Mouse (Mus musculus) CH12.LX (cell line): ENCODE measurements around the gene Rnf182. TPM values are rescaled to one million over a fixed set of nuclear protein-coding genes. Genes with fewer than 3 reads are reported as not detected.

ENCODE experiments used
- DNase-seq: peaks from one replicate; pipeline ENCODE4 v3.0.0-alpha.2; 2013; ENCODE audit errors: extremely low read depth
- H3K27ac ChIP-seq: 2 replicates; pipeline ENCODE4 v1.5.1; 2012; ENCODE audit warnings: low read depth, mild to moderate bottlenecking, control low read depth, moderate library complexity; ENCODE audit not compliant: insufficient read depth
- H3K27me3 ChIP-seq: replicated peaks from 2 replicates; pipeline ENCODE3; 2012; ENCODE audit warnings: inconsistent platforms
- H3K36me3 ChIP-seq, 2 experiments: replicated peaks in 1 of 2; 2 replicates each; pipeline versions ENCODE3 to v1.6.1; 2012; ENCODE audit warnings: inconsistent platforms in 1 of 2, low read length in 1 of 2, mild to moderate bottlenecking in 1 of 2, mixed read lengths in 1 of 2, moderate library complexity in 1 of 2; ENCODE audit not compliant: control insufficient read depth in 1 of 2, insufficient read depth in 1 of 2
- H3K4me1 ChIP-seq, 2 experiments: 2 replicates each; pipeline ENCODE4 v1.6.1; 2012; ENCODE audit warnings: inconsistent platforms in 1 of 2, moderate library complexity in 1 of 2; ENCODE audit not compliant: insufficient read depth in 2 of 2, control insufficient read depth in 1 of 2
- H3K4me2 ChIP-seq: 2 replicates; pipeline ENCODE4 v1.6.1; 2012; ENCODE audit warnings: low read depth, mild to moderate bottlenecking, control low read depth; ENCODE audit not compliant: poor library complexity, insufficient read depth, severe bottlenecking
- H3K4me3 ChIP-seq, 3 experiments: fragments of 150-350 bp in 1 of 3; sonication (generic) in 1 of 3; replicated peaks in 1 of 3; 2 replicates each; pipeline versions ENCODE3 to v1.5.1; 2011 to 2012; ENCODE audit warnings: low read depth in 2 of 3, low read length in 2 of 3, mild to moderate bottlenecking in 2 of 3, moderate library complexity in 2 of 3, control low read depth in 1 of 3, improper control_type of control experiment in 1 of 3, inconsistent platforms in 1 of 3, mixed read lengths in 1 of 3; ENCODE audit not compliant: poor library complexity in 1 of 3
- H3K79me2 ChIP-seq: replicated peaks from 2 replicates; pipeline ENCODE4 v1.6.1; 2012; ENCODE audit warnings: mild to moderate bottlenecking, moderate library complexity; ENCODE audit not compliant: control insufficient read depth, poor library complexity, insufficient read depth, severe bottlenecking; ENCODE audit errors: extremely low read depth
- H3K9ac ChIP-seq: 2 replicates; pipeline ENCODE4 v1.6.1; 2012; ENCODE audit warnings: low read depth, mild to moderate bottlenecking, control low read depth, moderate library complexity; ENCODE audit not compliant: insufficient read depth
- H3K9me3 ChIP-seq: replicated peaks from 2 replicates; pipeline ENCODE3; 2012; ENCODE audit warnings: low read length, inconsistent platforms, mixed read lengths
- CHD1 ChIP-seq: IDR thresholded peaks from 2 replicates; pipeline ENCODE4 v1.6.1; 2012; ENCODE audit warnings: low read depth, low read length, improper control_type of control experiment, inconsistent platforms
- CHD2 ChIP-seq: IDR thresholded peaks from 2 replicates; pipeline ENCODE4 v1.6.1; 2011; ENCODE audit warnings: low read length, improper control_type of control experiment
- CTCF ChIP-seq, 2 experiments: IDR thresholded peaks in 1 of 2; conservative IDR thresholded peaks in 1 of 2; 2 replicates each; pipeline ENCODE4 v1.5.1; 2011 to 2012; ENCODE audit warnings: low read depth in 2 of 2, low read length in 2 of 2, improper control_type of control experiment in 1 of 2, inconsistent platforms in 1 of 2, mild to moderate bottlenecking in 1 of 2, moderate library complexity in 1 of 2
- E2F4 ChIP-seq: IDR thresholded peaks from 2 replicates; pipeline ENCODE4 v1.6.1; 2011; ENCODE audit warnings: low read depth, low read length, improper control_type of control experiment; ENCODE audit not compliant: insufficient replicate concordance
- ELF1 ChIP-seq: IDR thresholded peaks from 2 replicates; pipeline ENCODE4 v1.6.1; 2014; ENCODE audit warnings: low read depth, mild to moderate bottlenecking, inconsistent platforms, low read length, improper control_type of control experiment
- EP300 ChIP-seq: IDR thresholded peaks from 2 replicates; pipeline ENCODE4 v1.6.1; 2011; ENCODE audit warnings: low read length, improper control_type of control experiment
- GABPA ChIP-seq: IDR thresholded peaks from 2 replicates; pipeline ENCODE4 v1.6.1; 2012; ENCODE audit warnings: low read depth, low read length, improper control_type of control experiment, inconsistent platforms; ENCODE audit not compliant: insufficient replicate concordance
- IRF4 ChIP-seq: IDR thresholded peaks from 2 replicates; pipeline ENCODE4 v1.6.1; 2014; ENCODE audit warnings: low read depth, mild to moderate bottlenecking, inconsistent platforms, low read length, improper control_type of control experiment
- JUND ChIP-seq: conservative IDR thresholded peaks from 2 replicates; pipeline ENCODE4 v1.6.1; 2011; ENCODE audit warnings: low read depth, low read length, improper control_type of control experiment
- KAT2A ChIP-seq: IDR thresholded peaks from 2 replicates; pipeline ENCODE4 v1.6.1; 2012; ENCODE audit warnings: low read length, improper control_type of control experiment, inconsistent platforms; ENCODE audit not compliant: insufficient replicate concordance
- MAFK ChIP-seq: IDR thresholded peaks from 2 replicates; pipeline ENCODE4 v1.6.1; 2011; ENCODE audit warnings: low read length, improper control_type of control experiment; ENCODE audit not compliant: insufficient replicate concordance
- MAZ ChIP-seq: IDR thresholded peaks from 2 replicates; pipeline ENCODE4 v1.6.1; 2012; ENCODE audit warnings: low read depth, mild to moderate bottlenecking, inconsistent platforms, low read length, improper control_type of control experiment, moderate library complexity
- MEF2A ChIP-seq: IDR thresholded peaks from 2 replicates; pipeline ENCODE4 v1.6.1; 2014; ENCODE audit warnings: low read depth, mild to moderate bottlenecking, inconsistent platforms, low read length, improper control_type of control experiment, borderline replicate concordance
- MXI1 ChIP-seq: IDR thresholded peaks from 2 replicates; pipeline ENCODE4 v1.6.1; 2011; ENCODE audit warnings: mild to moderate bottlenecking, low read depth, low read length, improper control_type of control experiment
- NELFE ChIP-seq: IDR thresholded peaks from 2 replicates; pipeline ENCODE4 v1.6.1; 2011; ENCODE audit warnings: low read depth, low read length, improper control_type of control experiment
- RCOR1 ChIP-seq: conservative IDR thresholded peaks from 2 replicates; pipeline ENCODE4 v1.6.1; 2012; ENCODE audit warnings: low read depth, mild to moderate bottlenecking, inconsistent platforms, low read length, improper control_type of control experiment
- SIN3A ChIP-seq: IDR thresholded peaks from 2 replicates; pipeline ENCODE4 v1.6.1; 2012; ENCODE audit warnings: low read length, improper control_type of control experiment, inconsistent platforms
- TCF12 ChIP-seq: IDR thresholded peaks from 2 replicates; pipeline ENCODE4 v1.6.1; 2014; ENCODE audit warnings: low read depth, mild to moderate bottlenecking, inconsistent platforms, low read length, improper control_type of control experiment
- USF1 ChIP-seq: IDR thresholded peaks from 2 replicates; pipeline ENCODE4 v1.6.1; 2014; ENCODE audit warnings: low read depth, mild to moderate bottlenecking, inconsistent platforms, low read length, improper control_type of control experiment
- USF2 ChIP-seq: conservative IDR thresholded peaks from 2 replicates; pipeline ENCODE4 v1.6.1; 2011; ENCODE audit warnings: low read depth, low read length, improper control_type of control experiment
- ZC3H11A ChIP-seq: IDR thresholded peaks from 2 replicates; pipeline ENCODE4 v1.6.1; 2012; ENCODE audit warnings: low read depth, mild to moderate bottlenecking, inconsistent platforms, low read length, improper control_type of control experiment
- ZNF384 ChIP-seq: IDR thresholded peaks from 2 replicates; pipeline ENCODE4 v1.6.1; 2012; ENCODE audit warnings: low read depth, low read length, improper control_type of control experiment, inconsistent platforms
- dilution Hi-C: fragments of 300-500 bp; cut with MboI; formaldehyde crosslinking; loops from 2 replicates; pipeline ENCODE4 v1.14.3; 2020; ENCODE audit warnings: low sequenced_read_pairs; ENCODE audit not compliant: extremely low pct_unique_long_range_greater_than_20kb, extremely low pct_ligation_motif_present
- in situ Hi-C: fragments of 300-500 bp; cut with MboI; formaldehyde crosslinking; loops from 3 replicates; pipeline ENCODE4 v1.14.3; 2019; ENCODE audit warnings: low sequenced_read_pairs, low pct_ligation_motif_present, low pct_unique_long_range_greater_than_20kb, mixed read lengths
- polyA plus RNA-seq: library from polyadenylated mRNA; unstranded; fragments of >175 nt; gene quantifications from 2 replicates; pipeline ENCODE4 v1.2.1, GENCODE M21; 2012; ENCODE audit warnings: low read depth; ENCODE audit not compliant: insufficient read length
- total RNA-seq, 2 experiments: library from RNA; depleted of rRNA; stranded (reverse); fragments of 300-350 nt in 1 of 2; fragments of >200 nt in 1 of 2; gene quantifications; 2 replicates each; pipeline ENCODE4 v1.2.3; 2012 to 2014

Gene Rnf182
- total and polyA plus RNA-seq, 3 experiments = not detected

DNA sequence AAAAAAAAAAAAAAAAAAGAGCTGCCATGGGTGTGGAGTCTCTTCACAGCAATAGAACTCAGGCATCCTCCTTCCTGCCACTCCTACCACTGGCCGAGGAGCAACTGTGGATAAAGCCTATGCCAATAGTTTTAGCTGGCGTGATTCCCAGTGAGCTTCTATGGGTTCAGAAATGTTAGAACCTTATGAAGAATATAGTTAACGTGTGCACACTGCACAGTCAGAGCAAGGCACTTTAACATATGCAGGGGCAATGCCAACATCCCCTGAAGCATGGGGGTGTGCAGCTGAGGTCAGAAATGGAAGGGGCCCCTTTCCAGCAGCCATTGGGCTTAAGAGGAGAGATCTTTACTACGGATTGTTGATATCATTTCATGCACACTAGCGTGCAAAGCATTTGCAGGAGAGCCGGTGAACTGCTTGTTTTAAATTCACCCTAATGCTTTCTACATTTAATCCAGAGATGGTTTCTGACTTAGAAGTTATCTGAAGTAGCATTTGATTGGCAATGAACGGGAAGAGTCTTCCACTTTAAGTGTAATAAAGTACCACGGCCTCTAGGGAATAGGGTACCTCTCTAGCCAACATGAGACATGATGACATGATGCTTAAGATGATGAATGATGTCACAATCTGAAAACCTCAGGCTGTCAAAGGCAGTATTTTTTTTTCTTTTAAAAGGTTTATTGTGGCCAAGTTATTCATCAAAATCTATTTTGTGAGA, 61.8 kb downstream of the Rnf182 start:
- Histone ChIP-seq H3K36me3 (no peaks in the 10 kb centered on the region), H3K27me3 (no peaks in the 10 kb centered on the region), H3K9me3 (peaks cover 2% of the 10 kb centered on the region), H3K4me3 (no peak overlapping the region), H3K4me2 (no peak overlapping the region), H3K27ac (no peak overlapping the region), H3K79me2 (no peaks in the 10 kb centered on the region), H3K4me1 (peaks cover 2 to 6% of the 10 kb centered on the region in 2 experiments; a peak in 3 of 4 replicates), H3K9ac (no peak overlapping the region)
- no peak for DNase-seq
- in situ Hi-C loops = no loop called here
- no peak for TF ChIP-seq USF2
- TF ChIP-seq RCOR1 = no peak
- TF ChIP-seq MXI1 = no peak
- no peak for TF ChIP-seq MAFK
- TF ChIP-seq SIN3A = no peak
- TF ChIP-seq EP300 = no peak
- no peak for TF ChIP-seq KAT2A
- no peak for TF ChIP-seq E2F4
- no peak for TF ChIP-seq JUND
- TF ChIP-seq MEF2A = no peak
- dilution Hi-C loops = no loop called here

DNA sequence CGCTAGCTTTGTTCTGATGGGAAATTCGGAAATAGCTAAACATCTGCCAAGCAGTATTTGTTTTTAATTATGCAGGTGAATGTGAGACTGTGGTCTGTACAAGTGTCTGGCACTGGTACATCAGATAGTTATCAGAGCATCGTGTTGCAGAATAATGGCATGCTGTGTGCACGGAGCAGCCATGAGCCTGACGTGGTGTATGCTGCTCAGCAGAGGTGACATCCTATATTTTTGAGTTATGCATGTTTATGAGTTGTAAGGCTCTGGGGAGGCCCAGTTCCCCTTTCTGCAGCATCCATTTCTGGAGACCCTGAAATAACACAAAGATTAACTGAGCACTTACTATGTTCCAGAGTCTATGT, 62.4 kb downstream of the Rnf182 start:
- in situ Hi-C loops = no loop called here

DNA sequence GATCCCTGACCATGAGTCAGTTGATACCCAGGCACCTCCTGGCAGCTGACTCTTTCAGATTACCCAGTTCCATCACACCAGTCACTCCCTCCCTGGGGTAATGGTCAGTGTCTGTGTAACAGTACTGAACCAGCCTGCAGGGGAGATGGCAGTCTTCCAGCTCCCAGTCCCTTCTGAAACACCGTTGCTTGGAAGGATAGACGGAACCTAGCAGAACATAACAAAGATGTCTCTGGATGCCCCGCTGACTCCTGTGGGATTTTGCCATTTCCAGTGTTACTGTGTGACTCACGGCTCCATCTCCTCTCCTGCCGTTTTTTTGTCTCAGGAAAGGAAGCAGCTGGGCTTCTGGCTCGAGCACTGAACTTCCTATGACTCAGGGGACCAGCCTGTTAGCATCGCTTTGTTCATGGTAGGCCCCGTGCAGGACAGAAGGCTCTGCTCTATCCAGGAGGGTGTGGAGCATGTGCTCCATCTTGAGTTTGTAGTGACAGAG, 69.0 kb downstream of the Rnf182 start:
- Histone ChIP-seq H3K36me3 (no peaks in the 10 kb centered on the region), H3K27ac (no peak overlapping the region), H3K9me3 (no peaks in the 10 kb centered on the region), H3K27me3 (no peaks in the 10 kb centered on the region), H3K4me3 (no peak overlapping the region), H3K4me2 (no peak overlapping the region), H3K4me1 (no peaks in the 10 kb centered on the region), H3K9ac (no peak overlapping the region), H3K79me2 (no peaks in the 10 kb centered on the region)
- in situ Hi-C loops = no loop called here
- dilution Hi-C loops = no loop called here
- DNase-seq = no peak
- TF ChIP-seq ELF1 (no peak), EP300 (no peak), SIN3A (no peak), MEF2A (no peak), TCF12 (no peak), ZNF384 (no peak), CHD2 (no peak), USF1 (no peak), USF2 (no peak), NELFE (no peak), CTCF (conservative IDR thresholded peaks at IDR 0.05 in 1 of 2, IDR thresholded peaks at IDR 0.05 in 1 of 2; ENCODE audit: low read depth in 2 of 2, low read length in 2 of 2) (no peak), ZC3H11A (no peak), CHD1 (no peak), GABPA (no peak), MAZ (no peak), IRF4 (no peak)

More for the DNA sequence above, 62.4 kb downstream of the Rnf182 start:
- H3K36me3 ChIP-seq = no peaks in the 10 kb centered on the region
- no peak overlapping the region for H3K4me2 ChIP-seq
- dilution Hi-C loops = no loop called here
- H3K9me3 ChIP-seq = peaks cover 2% of the 10 kb centered on the region
- H3K27me3 ChIP-seq = no peaks in the 10 kb centered on the region
- DNase-seq = no peak
- H3K4me1 ChIP-seq = peaks cover 2 to 6% of the 10 kb centered on the region in 2 experiments; a peak in 3 of 4 replicates
- TF ChIP-seq JUND (no peak), MEF2A (no peak), GABPA (no peak)
- no peak overlapping the region for H3K4me3 ChIP-seq
- H3K27ac ChIP-seq = no peak overlapping the region
- H3K9ac ChIP-seq = no peak overlapping the region
- H3K79me2 ChIP-seq = no peaks in the 10 kb centered on the region
